Mouse (Mus musculus): ENCODE results near the gene Kif9.

The Kif9 gene

DNA sequence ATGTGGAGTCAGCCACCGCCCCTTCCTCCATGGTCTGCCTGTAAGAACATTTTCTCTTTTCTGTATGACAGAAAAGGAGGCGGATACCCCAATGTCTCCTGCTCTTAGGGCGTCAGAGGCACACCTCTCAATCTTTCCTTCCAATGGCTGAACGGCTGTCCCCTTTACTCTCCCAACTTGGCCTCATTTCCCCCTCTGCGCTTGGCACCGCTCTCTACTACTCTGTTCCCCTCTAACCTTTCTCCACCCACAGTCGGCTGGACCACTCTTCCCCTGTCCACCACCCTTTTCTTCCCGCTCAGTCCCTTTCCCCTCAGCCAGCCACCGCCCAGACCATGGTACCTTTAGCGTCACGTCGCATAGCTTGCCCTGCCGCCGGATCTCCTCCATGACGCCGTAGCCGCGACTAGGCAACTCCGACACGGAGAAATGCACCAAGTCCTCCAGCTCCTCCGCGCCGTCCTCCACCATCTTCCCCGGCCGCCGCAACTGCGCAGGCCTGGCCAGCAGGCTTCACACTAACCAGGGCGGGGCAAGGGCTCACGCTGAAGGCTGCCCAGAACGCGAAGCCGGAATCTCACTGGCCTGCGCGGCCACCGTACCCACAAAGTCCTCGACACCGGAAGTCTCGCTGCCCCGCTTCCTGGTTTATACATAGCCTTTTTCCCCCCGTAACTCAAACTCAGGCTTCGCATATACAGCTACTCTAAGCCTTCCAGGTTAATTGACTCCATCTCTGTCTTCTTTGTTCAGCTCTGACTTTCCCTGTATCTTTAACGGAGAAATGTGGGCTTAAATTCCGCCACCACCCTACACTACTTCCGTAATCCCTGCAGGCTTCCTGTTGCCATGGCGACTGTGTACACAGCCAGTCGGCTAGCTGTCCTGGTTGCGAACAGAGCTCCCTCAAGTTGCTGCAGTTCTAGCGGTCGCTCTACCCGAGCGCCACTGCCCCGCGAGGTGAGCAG lies at the start of gene Kif9, which contains the start of gene Klhl18:
Gene Kif9, plus strand, starts transcription at position 835 of the 968 bp plus-strand sequence.
Gene Klhl18, minus strand, starts transcription at position 571 of the 968 bp plus-strand sequence.
- DNase-seq = peak; percentile 99

DNA sequence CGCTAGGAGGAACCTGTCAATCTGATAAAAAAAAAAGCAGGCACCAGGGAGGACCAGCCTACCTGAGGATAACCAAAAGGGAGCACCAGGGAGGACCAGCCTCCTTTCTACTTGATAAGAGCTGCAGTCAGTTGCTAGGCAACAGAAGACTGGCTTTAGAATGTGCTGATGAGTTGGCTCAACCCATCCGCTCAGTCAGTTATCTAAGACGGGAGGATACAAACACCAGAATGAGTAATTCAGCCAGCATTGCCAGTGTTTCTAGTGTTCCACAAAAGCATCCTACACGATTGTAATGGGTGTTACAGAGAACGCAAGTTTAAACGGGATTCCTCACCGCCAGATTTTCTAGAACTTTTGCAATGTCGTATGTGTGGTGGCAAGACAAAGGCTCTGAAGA lies 45.5 kb upstream of the Kif9 start:
- no peak for DNase-seq

DNA sequence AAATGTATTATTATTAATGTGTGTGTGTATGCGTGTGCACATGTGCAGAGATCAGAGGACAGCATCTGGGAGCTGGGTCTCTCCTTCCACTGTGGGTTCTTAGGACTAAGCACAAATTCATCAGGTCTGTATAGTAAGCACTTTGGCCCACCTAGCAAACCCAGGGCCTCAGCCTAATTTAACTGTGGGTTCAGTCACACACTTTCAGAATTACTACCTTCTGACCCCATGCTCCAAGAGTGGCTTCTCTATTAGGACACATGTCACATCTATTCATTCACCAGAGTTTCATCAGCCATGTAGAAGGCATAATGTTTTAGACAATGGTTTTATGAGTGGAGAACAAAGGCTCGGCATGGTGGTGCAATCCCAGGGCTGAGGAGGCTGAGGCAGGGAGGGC lies 43.7 kb upstream of the Kif9 start:
- DNase-seq = no peak

DNA sequence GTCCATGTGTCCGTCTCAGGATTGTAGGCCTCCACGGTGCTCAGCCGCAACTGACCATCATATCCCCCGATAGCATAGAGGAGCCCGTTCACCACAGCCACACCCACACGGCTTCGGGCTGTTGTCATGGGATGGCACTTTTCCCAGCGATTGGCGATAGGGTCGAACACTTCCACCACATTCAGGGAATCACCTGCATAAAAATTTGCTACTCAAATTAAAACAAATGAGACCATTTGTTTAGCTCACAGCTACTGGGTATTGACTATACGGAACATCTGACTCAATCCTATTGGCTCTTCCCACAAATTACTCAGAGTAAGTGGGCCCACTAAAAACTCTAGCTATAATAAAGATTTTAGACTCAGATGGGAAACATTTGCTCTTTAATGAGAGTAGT lies 40.7 kb upstream of the Kif9 start:
- no peak for DNase-seq

DNA sequence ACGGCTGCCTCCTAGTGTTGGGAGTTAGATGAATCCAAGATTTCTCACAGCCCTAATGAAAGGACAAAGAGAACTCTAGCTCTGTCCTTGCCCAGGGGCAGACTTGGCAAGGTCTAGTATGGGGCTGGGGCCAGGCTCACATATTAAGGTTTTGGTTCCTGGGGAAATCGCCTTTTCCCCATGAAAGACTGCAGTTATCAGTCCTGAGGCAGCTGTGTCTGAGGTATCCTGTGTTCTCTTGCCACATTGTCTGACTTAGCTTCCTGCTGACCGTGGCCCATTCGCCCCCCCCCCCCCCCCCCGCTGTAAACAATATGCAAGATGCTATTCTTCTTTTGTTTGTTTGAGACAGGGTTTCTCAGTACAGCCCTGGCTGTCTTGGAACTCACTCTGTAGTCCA lies 36.7 kb upstream of the Kif9 start:
- no peak for DNase-seq

DNA sequence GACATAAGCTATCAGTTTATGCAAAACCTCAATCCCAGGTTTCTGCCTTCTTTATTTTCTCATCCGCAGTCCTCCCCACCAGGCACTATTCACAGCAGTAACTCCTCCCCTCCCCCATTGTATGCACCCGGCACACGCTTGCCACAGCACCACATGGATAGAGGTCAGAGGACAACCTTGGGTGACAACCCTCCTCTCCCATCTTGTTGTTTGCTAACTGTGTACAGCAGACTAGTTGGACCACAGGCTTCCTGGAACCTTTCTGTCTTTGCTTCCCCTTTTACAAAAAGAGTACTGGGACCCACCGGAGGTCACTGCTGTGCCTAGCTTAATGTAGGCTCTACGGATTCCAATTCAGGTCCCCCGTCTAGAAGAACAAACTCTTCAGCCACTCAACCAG lies 36.2 kb upstream of the Kif9 start:
- no peak for DNase-seq

DNA sequence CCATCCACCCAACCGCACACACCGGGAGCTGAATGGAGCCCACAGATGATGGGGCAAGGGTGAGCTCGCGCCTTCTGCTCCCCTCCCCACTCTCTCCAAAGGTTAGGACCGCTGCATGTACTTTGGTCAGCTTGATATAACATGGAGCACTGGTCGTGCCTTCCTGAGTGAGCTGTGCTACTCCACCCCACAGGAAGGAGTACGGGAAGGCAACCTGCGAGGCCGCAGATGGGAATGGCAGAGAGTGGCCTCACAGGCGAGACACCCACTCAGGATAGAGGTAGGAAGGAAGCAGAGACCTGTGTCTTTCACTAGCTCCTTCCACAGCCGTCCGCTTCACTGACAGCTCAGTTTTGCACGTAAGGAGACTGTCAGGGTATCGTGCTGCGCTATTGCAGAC lies 28.4 kb upstream of the Kif9 start:
- DNase-seq = no peak

DNA sequence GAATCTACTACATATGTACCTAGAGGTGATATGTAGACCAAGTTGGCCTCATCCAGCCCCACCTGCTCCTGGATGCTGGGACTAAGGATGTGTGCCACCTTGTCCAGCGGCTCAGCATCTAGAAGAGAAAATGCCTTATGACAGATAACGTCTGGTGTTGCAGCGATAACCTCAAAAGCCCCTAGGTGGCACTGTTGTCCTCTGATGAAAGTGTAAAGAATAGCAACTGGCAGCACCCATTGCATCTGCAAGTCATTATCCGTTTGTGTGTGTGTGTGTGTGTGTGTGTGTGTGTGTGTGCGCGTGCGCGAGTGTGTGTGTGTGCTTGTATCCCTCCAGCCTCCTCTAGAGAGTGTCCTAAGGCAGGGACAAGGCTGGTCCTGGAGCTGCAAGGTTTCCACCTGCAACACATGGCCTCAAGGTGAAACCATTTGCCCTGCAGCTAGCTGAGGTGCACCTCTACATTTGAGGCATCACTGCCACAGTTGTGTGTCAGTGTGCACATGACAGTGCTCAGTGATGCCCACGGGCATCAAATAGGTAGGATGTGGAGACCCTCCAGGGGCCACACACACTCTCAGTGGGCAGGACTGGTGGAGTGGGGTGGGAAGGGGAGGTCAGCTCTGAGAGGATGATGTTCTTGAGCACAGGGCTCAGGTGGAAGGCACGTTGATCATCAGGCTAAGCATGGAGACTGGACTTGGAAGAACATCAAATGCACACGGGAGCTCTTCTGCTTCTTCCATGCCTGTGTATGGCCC lies 27.7 kb upstream of the Kif9 start:
- peak; percentile 72 to 83 for DNase-seq

DNA sequence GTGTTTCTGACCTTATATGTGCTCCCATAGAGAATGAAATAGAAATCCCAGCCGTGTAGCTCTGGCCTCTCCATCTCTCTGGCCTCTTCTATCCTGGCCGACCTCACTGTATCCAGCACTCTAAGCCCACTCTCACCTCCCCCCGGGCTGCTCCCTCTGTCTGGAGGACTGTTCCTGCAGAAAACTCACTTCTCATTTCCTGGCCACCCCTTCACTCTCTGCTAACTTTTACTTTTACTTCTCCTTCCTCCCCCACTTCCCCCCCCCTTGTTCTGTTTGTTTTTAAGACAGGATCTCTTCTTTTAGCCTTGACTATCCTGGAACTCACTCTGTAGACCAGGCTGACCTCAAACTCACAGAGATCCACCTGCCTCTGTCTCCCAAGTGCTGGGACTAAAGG lies 24.2 kb upstream of the Kif9 start:
- DNase-seq = no peak

DNA sequence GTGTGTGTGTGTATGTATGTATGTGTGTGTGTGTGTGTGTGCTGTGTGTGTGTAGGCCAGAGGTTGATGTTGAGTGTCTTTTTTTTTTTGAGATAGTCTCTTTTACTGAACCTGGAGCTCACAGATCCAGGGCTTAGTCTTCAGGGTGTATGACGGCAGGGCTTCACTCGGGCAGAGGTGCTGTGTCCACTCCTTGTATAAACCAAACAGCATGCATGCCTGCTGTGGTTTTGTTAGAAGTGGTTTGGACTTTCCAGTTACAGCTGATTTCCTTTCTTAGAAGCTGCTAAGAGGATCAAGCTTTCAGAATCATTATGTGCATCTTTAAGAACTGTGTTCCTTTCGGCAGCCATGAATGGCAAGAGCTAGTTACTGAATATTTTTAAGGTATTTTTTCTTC lies 18.8 kb upstream of the Kif9 start:
- no peak for DNase-seq

DNA sequence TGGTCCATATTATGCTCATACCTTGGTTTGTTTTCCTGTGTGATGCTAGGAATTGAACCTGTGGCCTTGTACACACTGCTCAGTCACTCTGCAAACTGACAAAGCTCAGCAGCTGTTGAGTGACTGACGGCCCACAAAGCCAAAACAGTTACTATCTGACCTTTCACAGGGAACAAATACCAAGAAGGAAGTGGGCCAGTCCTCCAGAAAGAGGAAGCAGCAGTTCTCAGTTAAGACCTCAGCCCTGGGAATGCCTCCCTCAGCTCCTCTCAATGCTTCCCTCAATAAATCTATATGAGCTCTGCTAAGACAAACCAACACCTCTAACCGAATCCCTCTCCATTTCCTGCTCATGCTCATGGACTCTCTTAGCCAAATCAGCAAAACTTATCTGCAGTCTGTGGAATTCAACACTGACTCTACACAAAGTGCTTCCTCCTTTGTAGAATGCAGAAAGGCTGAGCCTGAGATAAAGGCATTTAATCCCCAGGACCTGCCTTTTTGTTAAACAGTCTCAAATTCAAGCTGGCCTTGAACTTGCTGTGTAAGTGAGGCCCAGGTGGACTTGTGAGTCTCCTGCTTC lies 17.5 kb upstream of the Kif9 start:
- DNase-seq = no peak

DNA sequence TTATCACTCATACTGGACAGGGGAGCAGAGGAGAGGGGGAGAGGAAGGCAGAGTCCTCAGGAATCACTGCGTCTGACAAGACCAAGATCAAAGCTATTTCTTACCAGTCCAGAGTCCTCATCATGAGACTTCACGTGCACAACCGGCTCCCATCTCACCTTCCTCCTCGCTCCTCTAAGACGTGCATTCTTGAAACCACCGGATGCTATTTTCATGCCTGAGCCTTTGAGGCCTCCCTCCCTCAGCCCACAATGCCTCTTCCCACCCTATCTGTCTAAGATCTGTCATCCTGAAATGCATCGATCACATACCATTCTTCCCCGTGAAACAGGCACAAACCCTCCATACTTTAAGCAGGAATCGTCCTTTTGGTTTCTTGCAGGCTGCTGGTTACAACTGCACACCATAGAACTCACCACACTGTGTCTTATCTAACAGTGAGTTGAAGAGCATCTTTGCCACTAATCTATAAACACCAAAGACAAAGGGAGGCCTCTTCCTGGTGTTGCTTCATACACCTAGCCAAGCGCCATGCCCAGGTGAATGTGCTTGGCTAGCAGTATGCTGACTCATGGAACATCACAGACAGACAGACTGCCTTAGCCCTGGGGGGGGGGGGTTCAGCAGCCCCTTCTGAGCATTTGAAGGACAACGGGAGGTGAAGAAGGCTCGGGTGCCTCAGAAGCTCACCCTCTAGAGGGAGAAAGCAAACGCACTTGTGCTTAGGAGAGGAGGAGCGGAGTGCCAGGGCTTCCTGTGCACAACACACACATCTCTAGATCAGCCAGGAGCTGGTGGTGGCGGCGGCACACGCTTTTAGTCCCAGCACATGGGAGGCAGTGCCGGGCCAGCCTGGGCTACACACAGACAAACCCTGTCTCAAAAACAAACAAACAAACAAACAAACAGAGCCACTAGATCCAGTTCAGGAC lies 15.6 kb upstream of the Kif9 start:
- no peak for DNase-seq

DNA sequence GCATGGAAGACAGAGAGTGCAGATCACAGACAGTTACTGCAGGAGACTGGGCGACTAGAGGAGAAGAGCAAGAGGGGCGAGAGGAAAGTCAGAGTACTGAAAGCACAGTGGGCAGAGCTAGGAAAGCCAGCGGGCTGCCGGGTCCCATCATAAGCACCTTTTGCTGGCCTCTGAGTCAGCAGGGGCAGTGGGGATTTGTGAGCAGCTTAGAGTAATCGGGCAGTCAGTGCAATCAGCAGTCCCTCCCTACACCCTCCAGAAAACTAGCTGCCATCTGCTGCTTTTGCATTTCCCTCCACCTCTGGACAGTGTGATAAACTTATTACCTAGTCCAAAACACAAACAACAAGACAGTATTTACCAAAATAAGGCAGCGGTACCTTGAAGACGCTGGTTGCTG lies 14.4 kb upstream of the Kif9 start:
- DNase-seq = no peak

DNA sequence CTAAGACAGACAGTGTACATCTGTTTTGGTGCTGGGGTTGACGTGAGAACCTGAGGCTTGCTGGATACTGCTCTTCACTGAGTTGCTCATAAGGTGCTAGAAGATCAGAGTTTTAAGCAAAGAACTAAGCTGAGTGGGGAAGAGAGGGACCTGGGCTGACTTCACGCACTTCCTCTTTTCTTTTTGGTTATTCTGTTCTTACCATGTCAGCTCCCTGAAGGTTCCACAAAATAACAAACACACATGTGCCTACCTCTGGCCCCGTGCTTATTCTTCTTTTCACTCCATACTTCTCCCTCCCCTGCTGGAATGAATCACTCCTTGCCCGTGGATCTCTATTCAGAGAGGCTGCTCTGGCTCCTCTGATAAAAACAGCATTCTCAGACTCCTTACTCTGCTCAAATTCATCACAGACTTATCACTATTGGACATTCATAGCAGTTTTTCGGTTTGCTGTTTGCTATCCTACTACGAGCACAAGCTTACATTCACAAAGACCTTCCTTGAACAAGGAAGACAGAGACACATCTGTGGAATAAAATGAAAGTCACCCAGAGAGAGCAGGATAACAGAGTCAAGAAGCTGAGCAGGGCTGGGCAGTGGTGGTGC lies 12.7 kb upstream of the Kif9 start:
- DNase-seq = no peak

DNA sequence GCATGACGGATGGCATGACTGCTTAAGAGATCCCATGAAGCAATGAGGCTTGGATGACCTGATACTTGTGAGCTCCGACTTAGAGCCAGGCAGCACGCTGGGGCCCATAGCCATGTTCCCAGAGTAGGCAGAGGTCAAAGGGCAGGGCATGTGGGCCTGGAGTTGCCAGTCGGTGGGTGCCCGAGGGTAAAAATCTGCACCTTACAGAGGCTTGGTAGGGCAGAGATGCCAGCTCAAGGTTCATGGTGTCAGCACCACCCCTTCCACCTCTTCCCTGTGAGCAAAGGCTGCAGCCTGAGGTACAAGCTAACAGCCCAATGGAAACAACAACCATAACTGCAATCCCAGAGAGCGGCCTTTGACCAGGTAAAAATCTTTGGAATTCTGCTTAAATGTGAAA lies 11.4 kb upstream of the Kif9 start:
- DNase-seq = no peak

DNA sequence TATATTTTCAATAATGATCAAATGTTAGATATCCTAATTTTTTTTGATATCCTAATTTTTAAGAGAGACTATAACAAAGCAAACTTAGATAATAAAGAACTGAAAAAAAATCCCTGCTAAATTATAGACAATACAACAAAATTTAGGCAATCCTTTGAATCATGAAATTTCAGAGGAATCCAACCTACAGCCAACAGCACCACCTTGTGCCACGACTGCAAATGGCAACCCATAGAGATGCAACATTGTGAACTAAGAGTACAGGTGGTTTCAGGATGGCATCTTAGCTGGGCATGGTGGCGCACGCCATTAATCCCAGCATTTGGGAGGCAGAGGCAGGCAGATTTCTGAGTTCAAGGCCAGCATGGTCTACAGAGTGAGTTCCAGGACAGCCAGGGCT lies 10.6 kb upstream of the Kif9 start:
- peak in 1 of 2 experiments; percentile 18 for DNase-seq

DNA sequence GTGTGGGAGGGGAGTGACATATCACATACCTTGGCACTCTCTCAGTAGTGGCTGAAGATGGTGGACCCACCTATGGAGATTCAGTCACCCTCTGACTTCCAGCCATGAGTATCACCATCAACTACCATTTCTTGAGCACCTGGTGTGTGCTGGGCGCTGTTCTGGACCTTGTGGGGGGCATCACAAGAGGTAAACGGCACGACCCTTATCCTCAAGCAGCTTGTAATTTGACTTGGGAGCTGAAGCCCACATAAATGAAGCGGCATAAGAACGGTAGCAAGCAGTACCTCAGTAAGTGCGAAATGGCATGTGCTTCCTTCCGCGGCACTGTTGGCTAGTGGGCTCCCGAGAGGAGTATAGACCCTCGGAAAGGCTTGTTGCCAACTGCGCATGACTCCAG lies 1.2 kb downstream of the Kif9 start:
- no peak for DNase-seq

DNA sequence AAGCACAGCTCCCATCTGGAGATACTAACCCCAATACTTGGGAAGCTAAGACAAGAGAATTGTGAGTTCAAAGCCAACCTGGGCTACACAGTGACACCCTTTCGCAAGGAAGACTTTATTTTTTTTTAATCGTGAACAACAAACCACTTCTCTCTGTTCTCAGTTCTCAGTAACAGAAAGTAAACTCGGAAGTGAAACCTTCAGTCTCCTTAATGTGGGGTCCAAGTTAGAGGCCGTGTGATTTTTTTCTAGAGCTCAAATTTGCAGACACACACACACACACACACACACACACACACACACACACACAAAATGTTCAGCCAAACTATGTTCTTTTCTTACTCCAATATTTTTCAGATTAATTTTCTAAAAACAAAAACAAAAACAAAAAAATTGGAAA lies 1.9 kb downstream of the Kif9 start:
- no peak for DNase-seq

DNA sequence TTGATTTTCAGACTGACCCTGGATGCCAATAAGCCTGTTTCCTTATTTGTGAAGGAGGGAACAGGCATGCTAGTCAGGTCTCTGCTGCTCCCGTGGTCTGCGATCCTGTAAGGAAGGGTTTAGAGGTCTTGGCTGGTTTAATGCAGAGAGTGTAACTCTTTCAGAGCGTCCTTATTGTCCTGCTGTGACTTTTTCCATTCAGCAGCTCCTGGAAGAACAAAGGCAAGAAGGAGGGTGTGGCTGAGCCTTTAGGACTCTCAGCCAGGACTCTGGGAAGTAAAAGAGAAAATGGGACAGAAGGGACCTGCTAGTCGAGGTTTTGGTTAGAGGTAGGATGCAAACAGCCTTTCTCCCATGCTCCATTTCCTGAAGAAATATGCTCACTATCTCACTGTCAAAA lies 12.1 kb downstream of the Kif9 start:
- DNase-seq = no peak

DNA sequence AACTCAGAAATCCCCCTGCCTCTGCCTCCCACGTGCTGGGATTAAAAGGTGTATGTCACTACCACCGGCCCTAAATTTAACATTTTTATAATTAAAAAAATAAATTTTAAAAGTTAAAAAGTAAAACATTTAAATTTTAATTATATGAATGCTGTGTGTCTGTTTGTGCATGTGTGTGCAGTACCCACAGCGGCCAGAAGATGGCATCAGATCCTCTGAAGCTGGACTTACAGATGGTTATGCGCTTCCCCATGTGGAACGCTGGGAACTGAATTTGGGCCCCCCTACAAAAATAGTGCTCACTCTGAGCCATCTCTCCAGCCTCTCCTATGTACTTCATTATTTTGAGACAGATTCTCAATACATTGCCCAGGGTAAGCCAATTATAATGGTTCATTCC lies 14.2 kb downstream of the Kif9 start:
- DNase-seq = peak in 1 of 2 experiments; percentile 20

DNA sequence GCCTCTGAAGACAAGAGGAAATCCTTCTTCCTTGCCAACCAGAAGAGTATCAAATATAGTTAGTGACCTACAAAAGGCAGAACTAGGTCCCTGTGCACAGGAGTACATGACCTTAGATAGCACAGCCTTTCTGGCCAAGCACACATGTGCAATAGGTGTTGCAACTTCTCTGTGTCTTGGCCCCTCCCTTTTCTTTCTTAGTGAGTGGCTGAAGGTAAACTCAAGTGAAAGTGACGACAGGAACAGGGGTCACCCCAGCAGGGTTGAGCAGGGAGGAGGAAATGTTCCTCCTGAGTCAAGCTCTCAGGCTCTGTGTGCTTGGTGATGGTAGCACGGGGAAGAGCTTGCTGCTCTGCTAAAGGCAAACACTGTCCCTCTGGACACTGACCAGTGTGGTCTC lies 49.0 kb downstream of the Kif9 start:
- DNase-seq = no peak
